Mouse (Mus musculus) right cerebral cortex, postnatal 36 days (tissue): ENCODE measurements around the gene Zfp874b.
"Not testable (repeated sequence)": the region's sequence is repeated elsewhere in the genome, so short reads cannot be mapped to it uniquely, and the experiment has no call there.

Experiments
- DNase-seq, 2 experiments: peaks; one replicate each; pipeline ENCODE4 v3.0.0; 2022; ENCODE audit warnings: low spot score in 2 of 2, mixed read lengths in 1 of 2

Gene Zfp874b

DNA sequence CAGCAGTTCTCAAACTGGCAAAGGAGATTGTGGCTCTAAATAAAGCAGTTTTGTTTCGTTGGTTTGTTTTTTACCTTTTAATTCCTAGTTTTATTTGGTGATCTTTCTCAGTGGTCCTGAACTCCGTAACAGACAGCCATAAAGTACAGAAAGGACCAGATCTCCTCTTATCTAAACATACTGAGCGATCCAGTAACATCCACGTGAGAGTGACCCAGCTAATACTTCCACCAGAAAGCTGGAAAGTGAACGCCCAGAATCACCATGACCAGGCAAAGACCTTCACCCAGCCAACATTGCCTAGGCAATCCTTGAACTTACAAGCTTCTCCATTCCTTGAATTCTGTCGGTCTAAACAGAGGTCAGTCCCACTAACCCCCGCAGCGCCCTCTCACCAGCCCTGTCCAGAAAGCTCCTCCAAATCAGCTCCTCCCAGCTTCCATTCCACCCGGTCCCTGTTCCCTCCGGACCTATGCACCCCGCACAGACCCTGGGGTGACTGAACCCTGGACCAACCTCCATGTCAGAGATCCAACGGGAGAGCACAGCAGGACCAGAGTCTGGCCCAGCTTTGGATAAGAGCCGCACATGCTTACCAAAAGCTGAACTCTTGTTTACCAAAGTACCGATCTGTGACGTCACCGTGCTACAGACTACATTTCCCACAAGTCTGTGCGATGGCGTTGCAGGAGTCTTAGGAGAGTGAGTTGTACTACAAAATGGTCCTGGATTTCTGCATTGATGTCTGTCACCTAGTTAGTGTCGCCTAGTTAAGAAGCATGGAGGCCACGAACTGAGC, at the start of gene Zfp874b:
Zfp874b (minus strand) TSS at position 634 of the 799 bp plus-strand sequence.
- peak; percentile 84 to 90 for DNase-seq

DNA sequence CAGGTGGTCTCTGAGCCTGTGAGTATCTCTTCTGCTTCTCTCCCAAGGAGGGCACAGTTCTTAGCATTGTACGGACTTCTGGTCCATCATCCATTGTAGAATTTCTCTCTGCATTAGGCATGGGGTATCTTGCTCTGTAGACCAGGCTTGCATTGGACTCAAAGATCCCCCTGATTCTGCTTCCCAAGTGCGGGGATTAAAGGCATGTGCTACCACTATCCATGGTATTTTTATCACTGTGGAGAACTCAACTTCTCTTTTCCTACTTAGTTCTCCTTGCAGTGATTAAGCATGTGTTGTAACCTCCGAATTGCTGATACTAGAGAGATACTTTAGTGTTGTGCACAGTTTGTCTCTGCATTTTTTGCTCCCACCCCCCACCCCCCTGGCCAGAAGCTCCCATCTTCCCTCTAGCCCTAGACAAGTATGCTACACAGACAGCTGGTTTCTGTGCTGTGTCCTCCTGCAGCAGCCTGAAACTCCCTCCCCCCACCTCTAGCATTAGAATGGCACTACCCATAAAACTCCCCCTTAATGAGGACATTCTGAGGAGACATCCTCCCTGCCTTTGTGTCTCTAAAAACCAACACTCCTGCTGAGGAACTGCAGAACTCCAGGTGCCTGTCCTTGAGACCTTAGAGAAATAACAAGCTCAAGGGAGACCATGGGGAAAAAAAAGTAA, 43.1 kb upstream of the Zfp874b start:
- no peak for DNase-seq

DNA sequence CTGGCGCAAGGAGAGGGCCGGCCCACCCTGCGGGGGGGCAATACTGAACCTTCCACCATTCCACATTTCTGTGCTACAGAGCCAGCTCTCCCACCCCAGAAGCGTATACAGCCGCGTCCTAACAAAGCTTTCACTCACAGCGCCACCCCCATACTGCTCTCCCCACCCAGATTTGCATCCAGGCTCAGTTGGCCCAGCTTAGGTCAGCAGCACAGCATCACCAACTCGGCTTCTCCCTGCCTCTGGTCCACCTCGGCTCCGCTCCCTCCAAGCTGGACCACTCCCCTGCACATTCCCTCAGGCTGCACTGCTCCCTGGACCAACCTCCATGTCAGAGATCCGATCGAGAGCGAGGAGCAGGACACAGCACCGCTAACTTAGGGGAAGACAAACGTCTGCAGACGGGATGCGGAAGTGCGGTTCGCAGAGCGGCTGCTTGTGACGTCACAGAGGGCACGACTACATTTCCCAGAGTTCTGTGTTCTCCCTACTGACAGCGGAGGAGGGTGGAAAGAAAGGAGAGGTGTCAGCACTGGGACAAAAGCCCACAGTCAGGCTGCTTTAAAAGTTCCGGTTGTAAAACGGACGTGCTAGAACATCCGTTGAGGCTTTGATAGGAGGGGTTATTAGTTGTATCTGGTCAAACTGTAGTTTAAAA, 41.8 kb upstream of the Zfp874b start, which contains the start of the genes Gm26965 and Zfp87:
Gm26965 (minus strand) TSS at position 399 of the 658 bp plus-strand sequence.
Zfp87 (minus strand) TSS at position 425 of the 658 bp plus-strand sequence.
- DNase-seq: peak; percentile 90 to 93

DNA sequence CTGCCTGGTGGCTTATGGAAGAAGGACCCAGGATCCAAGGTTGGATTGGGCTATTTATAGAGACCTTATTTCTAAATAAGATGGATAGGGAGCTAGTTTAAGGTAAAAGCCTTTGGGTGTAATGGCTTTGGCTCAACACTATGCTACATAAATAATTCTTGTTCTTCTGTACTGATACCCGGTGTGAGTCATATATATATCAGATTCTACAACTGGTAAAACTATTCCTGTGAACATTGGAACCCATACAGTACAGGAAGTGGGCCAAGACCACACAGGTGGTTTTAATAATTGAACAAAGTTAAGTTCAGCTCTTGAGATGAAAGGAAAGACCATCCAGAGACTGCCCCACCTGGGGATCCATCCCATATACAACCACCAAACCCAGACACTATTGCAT, 16.9 kb upstream of the Zfp874b start:
- no peak for DNase-seq

DNA sequence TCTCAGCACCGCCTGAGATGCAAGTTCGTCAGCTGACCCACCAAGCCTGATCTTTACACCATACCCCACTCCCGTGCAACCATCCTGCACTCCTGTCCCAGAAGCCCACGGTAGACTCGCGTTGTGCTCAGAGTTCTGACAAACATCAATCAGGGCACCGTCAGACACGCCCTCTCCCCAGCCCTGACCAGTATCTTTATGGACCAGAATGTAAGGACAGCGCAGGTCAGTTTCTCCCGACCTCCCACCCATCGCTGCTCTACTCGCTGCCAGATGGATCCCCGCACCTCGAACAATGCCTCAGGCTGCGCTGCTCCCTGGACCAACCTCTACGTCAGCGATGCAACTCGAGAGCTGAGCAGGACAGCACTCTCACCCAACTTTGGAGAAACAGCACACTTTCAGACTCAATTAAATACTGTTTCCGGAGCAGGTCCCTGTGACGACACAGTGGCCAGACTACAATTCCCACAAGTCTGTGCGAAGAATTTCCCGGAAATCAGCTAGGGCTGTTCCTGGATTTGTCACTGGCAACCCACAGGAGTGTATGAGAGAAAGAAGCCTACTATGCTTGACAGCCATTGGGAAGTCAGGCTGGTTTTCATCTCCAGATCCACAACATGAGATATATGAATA, 16.1 kb upstream of the Zfp874b start, which contains the start of gene Zfp58:
Zfp58 (minus strand) TSS at position 472 of the 636 bp plus-strand sequence.
- peak; percentile 77 to 93 for DNase-seq

DNA sequence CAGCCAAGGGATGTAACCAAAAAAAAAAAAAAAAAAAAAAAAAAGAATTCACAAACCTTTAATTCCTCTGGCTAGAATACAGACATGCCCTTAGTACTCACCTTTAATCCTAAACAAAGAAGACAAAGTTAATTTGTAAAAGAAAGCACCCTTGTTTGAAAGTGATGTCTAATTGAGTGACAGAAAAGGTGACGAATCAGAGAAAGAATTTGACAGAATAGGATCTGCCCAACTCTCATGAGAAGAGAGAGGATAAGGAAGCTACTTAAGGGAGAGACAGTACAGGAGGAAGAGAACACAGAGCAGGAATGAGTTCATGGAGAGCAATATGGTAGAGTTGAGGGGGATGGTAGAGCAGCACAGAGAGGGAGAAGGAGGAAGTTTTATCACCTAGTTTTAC, 11.6 kb upstream of the Zfp874b start:
- no peak for DNase-seq

DNA sequence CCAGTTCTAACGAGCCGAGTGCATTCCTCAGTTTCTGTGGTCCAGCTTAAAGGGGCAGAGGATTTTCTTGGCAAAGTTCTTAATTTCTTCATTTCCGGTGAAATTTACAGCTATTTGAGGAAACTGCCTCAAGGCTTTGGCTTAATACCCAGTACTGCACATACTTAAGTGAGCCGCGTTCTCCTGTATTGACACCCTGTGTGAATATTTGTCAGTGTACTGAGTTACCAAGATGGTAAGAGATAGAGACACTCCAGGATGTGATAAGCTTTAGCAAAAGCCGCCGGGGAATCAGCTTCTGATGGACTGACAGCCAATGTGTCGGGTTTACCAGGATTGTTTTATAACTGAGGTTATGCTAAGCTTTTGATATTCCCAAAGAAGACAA, 360 bp upstream of the Zfp874b start:
- DNase-seq: no peak

DNA sequence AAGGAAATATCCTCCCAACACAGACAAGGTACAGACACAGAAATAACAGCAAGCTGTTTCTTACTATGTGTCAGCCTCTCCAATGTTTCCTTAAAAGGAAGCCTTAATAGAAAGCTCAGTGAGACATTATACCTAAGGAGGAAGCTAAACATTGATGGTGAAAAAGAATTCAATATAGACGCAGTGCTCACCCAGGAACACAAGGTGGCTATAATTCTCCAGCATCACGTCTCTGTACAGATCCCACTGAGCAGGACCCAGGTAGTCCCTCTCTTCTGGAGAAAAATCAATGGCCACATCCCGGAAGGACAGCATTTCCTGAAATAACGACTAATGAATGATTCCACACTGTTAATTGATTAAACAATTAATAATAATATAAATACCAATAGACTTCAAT, 2.5 kb downstream of the Zfp874b start:
- no peak for DNase-seq

DNA sequence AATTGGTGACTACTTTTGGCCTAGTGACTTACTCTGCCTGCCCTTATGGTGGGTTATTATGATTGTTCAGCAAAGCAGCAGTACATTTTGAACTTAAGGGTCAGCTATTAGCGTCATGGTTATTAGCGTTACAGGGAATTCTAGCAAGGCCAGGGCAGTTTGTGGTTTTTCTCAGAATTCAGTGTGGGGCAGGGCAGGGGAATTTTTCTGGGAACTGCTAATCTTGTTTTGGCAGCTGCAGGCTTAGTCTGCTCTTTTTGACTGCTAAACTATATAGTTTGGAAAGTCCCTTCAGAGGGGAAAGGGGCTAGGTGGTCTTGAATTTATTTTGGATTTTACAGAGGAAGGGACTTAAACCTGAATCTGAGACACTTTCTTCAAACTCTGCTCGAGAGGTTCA, 14.8 kb downstream of the Zfp874b start:
- no peak for DNase-seq

DNA sequence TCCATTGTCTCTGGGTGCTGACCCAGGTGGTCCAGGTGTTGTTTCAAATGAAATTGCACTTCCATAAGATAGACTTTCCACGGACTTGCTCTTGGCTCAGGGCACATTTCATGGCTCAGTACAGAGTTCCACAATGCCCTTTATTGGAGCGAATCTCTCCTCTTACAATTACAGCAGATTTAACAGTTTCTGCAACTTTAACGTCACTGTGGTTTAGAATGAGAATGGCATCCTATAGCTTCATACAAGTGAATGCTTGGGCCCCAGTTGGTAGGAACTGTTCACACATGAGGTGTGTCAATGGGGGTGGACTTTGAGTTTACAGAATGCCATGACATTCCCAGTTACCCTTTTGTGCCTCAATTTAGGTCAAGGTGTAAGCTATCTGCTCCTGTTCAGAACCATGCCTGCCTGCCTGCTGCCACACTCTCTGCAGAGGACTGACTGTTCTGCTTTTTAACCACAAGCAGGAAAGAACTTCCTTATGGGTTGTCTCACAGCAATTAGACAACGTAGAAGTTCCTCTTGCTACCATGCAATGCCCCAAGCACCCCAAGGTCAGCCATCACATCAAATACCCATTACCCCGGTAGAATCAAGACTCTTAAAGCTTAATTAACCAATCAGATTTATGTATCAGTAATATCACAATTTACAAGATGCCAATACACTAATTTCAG, 20.4 kb downstream of the Zfp874b start:
- DNase-seq: not testable (repeated sequence)

DNA sequence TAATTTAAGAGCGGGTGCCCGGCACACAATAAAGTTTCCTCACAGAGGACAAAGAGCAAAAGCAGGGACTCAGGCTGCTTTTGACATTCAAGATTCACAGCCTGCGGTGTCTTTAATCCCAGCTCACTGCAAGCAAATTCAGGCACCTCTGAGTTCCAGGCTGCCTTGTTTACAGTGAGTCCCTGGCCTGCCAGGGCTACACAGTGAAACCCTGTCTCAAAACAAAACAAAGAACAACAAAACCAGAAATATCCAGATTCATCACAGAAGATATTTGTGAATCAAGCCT, 32.1 kb downstream of the Zfp874b start:
- DNase-seq: no peak

DNA sequence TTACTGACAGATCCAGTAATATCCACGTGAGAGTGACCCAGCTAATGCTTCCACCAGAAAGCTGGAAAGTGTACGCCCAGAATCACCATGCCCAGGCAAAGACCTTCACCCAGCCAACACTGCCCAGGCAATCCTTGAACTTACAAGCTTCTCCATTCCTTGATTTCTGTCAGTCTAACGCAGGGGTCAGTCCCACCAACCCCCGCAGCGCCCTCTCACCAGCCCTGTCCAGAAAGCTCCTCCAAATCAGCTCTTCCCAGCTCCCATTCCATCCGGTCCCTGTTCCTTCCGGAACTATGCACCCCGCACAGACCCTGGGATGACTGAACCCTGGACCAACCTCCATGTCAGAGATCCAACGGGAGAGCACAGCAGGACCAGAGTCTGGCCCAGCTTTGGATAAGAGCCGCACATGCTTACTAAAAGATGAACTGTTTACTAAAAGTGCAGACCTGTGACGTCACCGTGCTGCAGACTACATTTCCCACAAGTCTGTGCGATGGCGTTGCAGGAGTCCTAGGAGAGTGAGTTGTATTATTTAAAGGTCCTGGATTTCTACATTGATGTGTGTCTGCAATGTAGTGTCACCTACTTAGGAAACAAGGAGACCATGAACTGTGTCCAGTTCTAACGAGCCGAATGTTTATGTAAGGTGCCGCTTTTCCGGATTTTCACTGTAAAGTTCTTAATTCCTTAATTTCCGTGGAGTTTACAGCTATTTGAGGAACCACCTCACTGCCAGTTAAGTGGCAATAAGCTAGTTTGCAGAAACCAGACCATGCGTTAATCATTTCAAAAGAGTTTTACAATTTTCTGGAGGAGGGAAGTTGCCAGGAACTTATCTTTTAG, 32.7 kb downstream of the Zfp874b start, which contains the start of gene Zfp874a:
Zfp874a (minus strand) TSS at position 453 of the 849 bp plus-strand sequence.
- peak; percentile 87 to 94 for DNase-seq

DNA sequence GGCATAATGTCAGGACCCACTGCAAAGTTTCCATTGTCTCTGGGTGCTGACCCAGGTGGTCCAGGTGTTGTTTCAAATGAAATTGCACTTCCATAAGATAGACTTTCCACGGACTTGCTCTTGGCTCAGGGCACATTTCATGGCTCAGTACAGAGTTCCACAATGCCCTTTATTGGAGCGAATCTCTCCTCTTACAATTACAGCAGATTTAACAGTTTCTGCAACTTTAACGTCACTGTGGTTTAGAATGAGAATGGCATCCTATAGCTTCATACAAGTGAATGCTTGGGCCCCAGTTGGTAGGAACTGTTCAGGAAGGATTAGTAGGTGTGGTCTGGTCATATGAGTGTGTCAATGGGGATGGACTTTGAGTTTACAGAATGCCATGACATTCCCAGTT, 47.0 kb downstream of the Zfp874b start:
- DNase-seq: not testable (repeated sequence)

DNA sequence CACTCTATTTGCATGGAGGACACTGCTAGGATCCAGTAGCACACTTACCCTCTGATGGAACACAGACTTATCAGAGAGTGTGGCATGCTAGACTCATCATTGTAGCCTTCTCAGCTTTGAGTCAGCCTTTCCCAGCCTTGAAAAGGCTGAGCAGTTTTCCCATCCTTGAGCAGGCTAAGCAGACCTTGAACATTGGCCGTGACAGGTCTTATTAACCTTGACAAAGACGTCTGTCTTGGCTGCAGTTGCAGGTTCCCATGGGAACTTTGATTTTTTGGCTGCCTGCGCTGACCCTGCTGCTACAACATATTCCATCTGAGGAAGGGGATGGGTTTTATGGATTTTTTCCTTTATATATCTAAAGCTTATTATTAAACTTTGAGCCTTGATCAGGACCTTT, 55.9 kb downstream of the Zfp874b start:
- DNase-seq: no peak

DNA sequence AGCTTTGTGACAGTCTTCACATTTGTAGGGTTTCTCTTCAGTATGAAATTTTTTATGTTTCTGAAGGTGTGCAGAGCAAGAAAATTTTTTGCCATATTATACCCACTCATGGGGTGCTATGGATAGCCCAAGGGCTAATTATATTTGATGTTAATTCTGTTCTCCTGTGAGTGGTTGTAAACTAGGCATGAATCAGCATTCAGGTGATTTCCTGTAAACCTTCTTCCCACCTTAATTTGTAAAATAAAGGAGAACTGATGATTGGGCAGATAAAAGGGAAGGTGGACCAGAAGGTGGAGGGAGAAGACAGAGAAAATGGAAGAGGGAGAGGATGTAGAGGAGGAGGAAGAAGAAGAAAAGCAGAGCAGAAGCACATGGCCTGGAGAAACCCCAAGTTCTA, 58.4 kb downstream of the Zfp874b start:
- not testable (repeated sequence) for DNase-seq

DNA sequence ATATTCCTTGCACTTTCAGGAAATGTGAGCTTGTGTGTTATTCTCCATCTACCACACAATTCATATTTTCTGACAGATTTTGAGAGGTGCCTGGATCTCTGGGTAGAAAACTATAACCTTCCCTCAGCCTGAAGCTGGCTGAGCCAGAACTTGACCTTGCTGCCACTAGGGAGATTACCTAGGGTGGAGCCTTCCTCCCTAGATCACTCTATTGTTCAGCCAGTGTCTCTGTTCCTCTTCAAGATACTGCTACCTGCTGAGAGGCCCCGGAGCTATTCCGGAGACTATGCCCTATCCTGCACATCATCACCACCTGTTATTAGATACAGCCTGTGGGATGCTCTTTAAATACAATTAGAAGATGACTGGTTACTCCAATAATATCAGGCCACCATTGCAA, 61.5 kb downstream of the Zfp874b start:
- DNase-seq: not testable (repeated sequence)
